Mouse (Mus musculus) lung, postnatal 0 days (tissue): ENCODE results near the gene Mcat.
"Not testable (repeated sequence)": the region's sequence is repeated elsewhere in the genome, so short reads cannot be mapped to it uniquely, and the experiment has no call there.

ENCODE experiments used
- CTCF ChIP-seq: IDR thresholded peaks from 2 replicates; pipeline ENCODE4 v1.5.1; 2016; ENCODE audit warnings: antibody characterized with exemption, mild to moderate bottlenecking
- EP300 ChIP-seq: IDR thresholded peaks from 2 replicates; pipeline ENCODE4 v1.6.1; 2016; ENCODE audit warnings: antibody characterized with exemption, mild to moderate bottlenecking, control low read depth

- TF ChIP-seq CTCF, EP300: not testable (repeated sequence)
Measured at GRCm38 (mm10) chr15:83501483-83501882, 62.1 kb downstream of the Mcat start.
